In genomic region chr17:12880178-12880577, GRCm38 (mm10) we compare ENCODE assay signal across 8 mouse cellular contexts. TPM values are rescaled to one million over a fixed set of nuclear protein-coding genes. Genes with fewer than 3 reads are reported as not detected.
A peak's percentile ranks its signal among the peaks of the same experiment; 100 is the strongest.
DNase-seq lines count a peak whose midpoint lies in the region; ATAC-seq and TF ChIP-seq lines count a peak whose summit lies in the region.

No protein-coding gene starts in this region.

- no peaks in the 10 kb centered on the region for H3K79me2 ChIP-seq in heart, adult 2 months (replicated peaks; ENCODE audit: control insufficient read depth, insufficient read depth, low read length)

- no peak overlapping the region for H3K27ac ChIP-seq in embryonic facial prominence, embryonic 12.5 days
- H3K27ac ChIP-seq in heart, adult 2 months, result peak overlapping the region; percentile 36; the same call in 1 of the 2 replicates
- no peak overlapping the region for H3K27ac ChIP-seq in kidney, adult 2 months (ENCODE audit: insufficient read depth, low read depth, low read length)
- H3K27ac ChIP-seq in limb, embryonic 11.5 days (replicated peaks; ENCODE audit: low read depth, low read length), result no peak overlapping the region
- H3K27ac ChIP-seq in midbrain, embryonic 14.5 days (replicated peaks; ENCODE audit: low read depth, low read length), result no peak overlapping the region

- no peaks in the 10 kb centered on the region for H3K27me3 ChIP-seq in embryonic facial prominence, embryonic 12.5 days
- no peaks in the 10 kb centered on the region for H3K27me3 ChIP-seq in heart, adult 2 months (ENCODE audit: control insufficient read depth, insufficient read depth, low read length)
- no peaks in the 10 kb centered on the region for H3K27me3 ChIP-seq in kidney, adult 2 months (replicated peaks; ENCODE audit: control insufficient read depth, insufficient read depth, low read length)
- H3K27me3 ChIP-seq in limb, embryonic 11.5 days (ENCODE audit: control insufficient read depth, insufficient read depth, low read length), result no peaks in the 10 kb centered on the region
- H3K27me3 ChIP-seq in midbrain, embryonic 14.5 days (ENCODE audit: control insufficient read depth, insufficient read depth, low read length), result no peaks in the 10 kb centered on the region

- H3K4me1 ChIP-seq in embryonic facial prominence, embryonic 12.5 days, result no peaks in the 10 kb centered on the region
- H3K4me1 ChIP-seq in heart, adult 2 months (ENCODE audit: control insufficient read depth, insufficient read depth, low read length), result peaks cover 2% of the 10 kb centered on the region; the same call in 1 of the 2 replicates
- H3K4me1 ChIP-seq in kidney, adult 2 months (ENCODE audit: control insufficient read depth, insufficient read depth, low read length), result peaks cover 5% of the 10 kb centered on the region; the same call in 1 of the 2 replicates
- no peaks in the 10 kb centered on the region for H3K4me1 ChIP-seq in limb, embryonic 11.5 days (ENCODE audit: control insufficient read depth, insufficient read depth, low read length)
- no peaks in the 10 kb centered on the region for H3K4me1 ChIP-seq in midbrain, embryonic 14.5 days (ENCODE audit: control insufficient read depth, insufficient read depth, low read length)

- H3K4me2 ChIP-seq in embryonic facial prominence, embryonic 12.5 days (replicated peaks), result peak overlapping the region; percentile 25
- peak overlapping the region; percentile 19; the same call in 1 of the 2 replicates for H3K4me2 ChIP-seq in limb, embryonic 11.5 days (ENCODE audit: low read depth, severe bottlenecking)
- H3K4me2 ChIP-seq in midbrain, embryonic 14.5 days (ENCODE audit: low read length), result peak overlapping the region; percentile 28

- peak; percentile 36 for DNase-seq in 3134 (ENCODE audit: extremely low read depth, insufficient read length, low spot score)
- peak; percentile 72 for DNase-seq in adrenal gland, postnatal 25 days
- DNase-seq in heart, adult 2 months, result peak; percentile 75 to 79
- peak; percentile 91 for DNase-seq in kidney, adult 2 months
- peak; percentile 86 for DNase-seq in limb, embryonic 11.5 days (ENCODE audit: low spot score)
- peak; percentile 92 for DNase-seq in midbrain, embryonic 14.5 days
- peak; percentile 51 to 70 for DNase-seq in spleen, adult 18-20 months

- WGBS in embryonic facial prominence, embryonic 12.5 days, result 4% methylated on average over 14 of the region's 14 CpGs
- WGBS in heart, adult 2 months, result 2% methylated on average over 14 of the region's 14 CpGs
- 2% methylated on average over 14 of the region's 14 CpGs for WGBS in kidney, adult 2 months
- WGBS in limb, embryonic 11.5 days, result 3% methylated on average over 14 of the region's 14 CpGs
- WGBS in midbrain, embryonic 14.5 days, result 5% methylated on average over 14 of the region's 14 CpGs

- no peak for TF ChIP-seq POLR2A in heart, adult 2 months (IDR thresholded peaks at IDR 0.05; ENCODE audit: insufficient read depth, low read depth, low read length)
- TF ChIP-seq POLR2A in kidney, adult 2 months (IDR thresholded peaks at IDR 0.05; ENCODE audit: low read depth, low read length), result no peak

- peak; percentile 90 for TF ChIP-seq CTCF in heart, adult 2 months (IDR thresholded peaks at IDR 0.05)
- TF ChIP-seq CTCF in kidney, adult 2 months (conservative IDR thresholded peaks at IDR 0.05; ENCODE audit: insufficient read depth, insufficient read length, low read depth, low read length), result peak; percentile 77

- no peaks in the 10 kb centered on the region for H3K9me3 ChIP-seq in embryonic facial prominence, embryonic 12.5 days
- H3K9me3 ChIP-seq in limb, embryonic 11.5 days (ENCODE audit: control insufficient read depth, low read length), result no peaks in the 10 kb centered on the region
- H3K9me3 ChIP-seq in midbrain, embryonic 14.5 days (ENCODE audit: control insufficient read depth, low read length), result no peaks in the 10 kb centered on the region

- 0 out of 2 replicates have a peak, but pooled peaks have one; percentile 22 for TF ChIP-seq EP300 in heart, adult 2 months (IDR thresholded peaks at IDR 0.05; ENCODE audit: insufficient read depth, low read depth, low read length)

- H3K4me3 ChIP-seq in embryonic facial prominence, embryonic 12.5 days, result no peak overlapping the region
- peak overlapping the region; percentile 20; the same call in 1 of the 2 replicates for H3K4me3 ChIP-seq in heart, adult 2 months
- H3K4me3 ChIP-seq in kidney, adult 2 months (ENCODE audit: insufficient read depth, low read depth, low read length), result no peak overlapping the region
- H3K4me3 ChIP-seq in limb, embryonic 11.5 days (ENCODE audit: low read depth, low read length), result no peak overlapping the region
- H3K4me3 ChIP-seq in midbrain, embryonic 14.5 days (replicated peaks; ENCODE audit: low read depth, low read length), result no peak overlapping the region

- H3K36me3 ChIP-seq in embryonic facial prominence, embryonic 12.5 days, result no peaks in the 10 kb centered on the region
- H3K36me3 ChIP-seq in heart, adult 2 months (ENCODE audit: control insufficient read depth, insufficient read depth, low read length), result no peaks in the 10 kb centered on the region
- no peaks in the 10 kb centered on the region for H3K36me3 ChIP-seq in kidney, adult 2 months (ENCODE audit: control insufficient read depth, insufficient read depth, low read length)
- H3K36me3 ChIP-seq in limb, embryonic 11.5 days (ENCODE audit: control insufficient read depth, insufficient read depth, low read length), result no peaks in the 10 kb centered on the region
- H3K36me3 ChIP-seq in midbrain, embryonic 14.5 days (ENCODE audit: control insufficient read depth, insufficient read depth, low read length), result no peaks in the 10 kb centered on the region

- ATAC-seq in embryonic facial prominence, embryonic 12.5 days (ENCODE audit: insufficient number of reproducible peaks, insufficient read depth, low FRiP score, low TSS enrichment), result 0 out of 2 replicates have a peak, but pooled peaks have one; percentile 35
- ATAC-seq in limb, embryonic 11.5 days (ENCODE audit: insufficient number of reproducible peaks, low FRiP score, low TSS enrichment, low read depth), result peak; percentile 36; the same call in 1 of the 2 replicates
- ATAC-seq in midbrain, embryonic 14.5 days (ENCODE audit: low FRiP score, low TSS enrichment), result no peak

- H3K9ac ChIP-seq in embryonic facial prominence, embryonic 12.5 days, result no peak overlapping the region
- peak overlapping the region; percentile 37; the same call in 1 of the 2 replicates for H3K9ac ChIP-seq in heart, adult 2 months (ENCODE audit: low read depth, low read length)
- H3K9ac ChIP-seq in limb, embryonic 11.5 days (ENCODE audit: low read length), result no peak overlapping the region
- H3K9ac ChIP-seq in midbrain, embryonic 14.5 days (replicated peaks; ENCODE audit: low read length), result no peak overlapping the region

- intact Hi-C loops in heart, adult 2 months (cut with DNase I), result loop anchor here (2.0 to 5.0 kb wide), 2 partner anchors 117 to 132 kb away; no protein-coding TSS in a partner anchor

RNA-seq across cellular contexts. Expression of gene Mrgprh, which starts 4.3 kb away (rescaled TPM):
- not detected in 2 replicates for total RNA-seq in adrenal gland, postnatal 25 days (2021)
- polyA plus RNA-seq in embryonic facial prominence, embryonic 12.5 days (2016; fragmentation: Nextera tagmentation; extraction: Ambion mirVana), result 0.13 TPM in 1 of 2 replicates, not detected in the other
- 1 to 10 TPM; 5.6 to 5.7 TPM for total RNA-seq in heart, adult 2 months (2021)
- 9.2 and 17.1 TPM in 2 replicates for polyA plus RNA-seq in heart, adult 2 months (2012; rRNA removed)
- polyA plus RNA-seq in kidney, adult 2 months (2012; rRNA removed), result 0.31 and 0.52 TPM in 2 replicates
- polyA plus RNA-seq in limb, embryonic 11.5 days (2014; fragmentation: Nextera tagmentation; extraction: Ambion mirVana), result not detected in 2 replicates
- not detected in 2 replicates for polyA plus RNA-seq in midbrain, embryonic 14.5 days (2014; fragmentation: Nextera tagmentation; extraction: Ambion mirVana)

RNA-seq across cellular contexts. Expression of gene Mas1, which starts 12.2 kb away (rescaled TPM):
- not detected in 2 replicates for total RNA-seq in adrenal gland, postnatal 25 days (2021)
- 0.70 and 1.3 TPM in 2 replicates for polyA plus RNA-seq in embryonic facial prominence, embryonic 12.5 days (2016; fragmentation: Nextera tagmentation; extraction: Ambion mirVana)
- 1 to 10 TPM in 1 of 2 experiments, under 1 TPM in 1; 0.68 to 1.6 TPM for total RNA-seq in heart, adult 2 months (2021)
- polyA plus RNA-seq in heart, adult 2 months (2012; rRNA removed), result 1.0 and 4.6 TPM in 2 replicates
- polyA plus RNA-seq in kidney, adult 2 months (2012; rRNA removed), result 0.48 and 1.4 TPM in 2 replicates
- 0.50 and 0.81 TPM in 2 replicates for polyA plus RNA-seq in limb, embryonic 11.5 days (2014; fragmentation: Nextera tagmentation; extraction: Ambion mirVana)
- polyA plus RNA-seq in midbrain, embryonic 14.5 days (2014; fragmentation: Nextera tagmentation; extraction: Ambion mirVana), result 0.12 TPM in 1 of 2 replicates, not detected in the other

RNA-seq across cellular contexts. Expression of gene Pnldc1, which starts 29.9 kb away (rescaled TPM):
- total RNA-seq in adrenal gland, postnatal 25 days (2021), result 4.8 and 6.0 TPM in 2 replicates
- polyA plus RNA-seq in embryonic facial prominence, embryonic 12.5 days (2016; fragmentation: Nextera tagmentation; extraction: Ambion mirVana), result 3.0 and 4.1 TPM in 2 replicates
- total RNA-seq in heart, adult 2 months (2021), result under 1 TPM; 0.42 to 0.93 TPM
- 1.6 and 1.9 TPM in 2 replicates for polyA plus RNA-seq in heart, adult 2 months (2012; rRNA removed)
- 1.7 and 2.1 TPM in 2 replicates for polyA plus RNA-seq in kidney, adult 2 months (2012; rRNA removed)
- polyA plus RNA-seq in limb, embryonic 11.5 days (2014; fragmentation: Nextera tagmentation; extraction: Ambion mirVana), result 1.7 and 2.3 TPM in 2 replicates
- 3.1 and 3.7 TPM in 2 replicates for polyA plus RNA-seq in midbrain, embryonic 14.5 days (2014; fragmentation: Nextera tagmentation; extraction: Ambion mirVana)

RNA-seq across cellular contexts. Expression of gene Tcp1, which starts 35.3 kb away (rescaled TPM):
- total RNA-seq in adrenal gland, postnatal 25 days (2021), result 206 and 219 TPM in 2 replicates
- polyA plus RNA-seq in embryonic facial prominence, embryonic 12.5 days (2016; fragmentation: Nextera tagmentation; extraction: Ambion mirVana), result 475 and 490 TPM in 2 replicates
- 100 to 1,000 TPM; 176 to 196 TPM for total RNA-seq in heart, adult 2 months (2021)
- 68.6 and 134 TPM in 2 replicates for polyA plus RNA-seq in heart, adult 2 months (2012; rRNA removed)
- polyA plus RNA-seq in kidney, adult 2 months (2012; rRNA removed), result 51.8 and 78.4 TPM in 2 replicates
- 578 and 600 TPM in 2 replicates for polyA plus RNA-seq in limb, embryonic 11.5 days (2014; fragmentation: Nextera tagmentation; extraction: Ambion mirVana)
- polyA plus RNA-seq in midbrain, embryonic 14.5 days (2014; fragmentation: Nextera tagmentation; extraction: Ambion mirVana), result 356 and 462 TPM in 2 replicates

RNA-seq across cellular contexts. Expression of gene Mrpl18, which starts 36.0 kb away (rescaled TPM):
- total RNA-seq in adrenal gland, postnatal 25 days (2021), result 63.0 and 72.7 TPM in 2 replicates
- polyA plus RNA-seq in embryonic facial prominence, embryonic 12.5 days (2016; fragmentation: Nextera tagmentation; extraction: Ambion mirVana), result 161 and 171 TPM in 2 replicates
- 100 to 1,000 TPM; 151 to 160 TPM for total RNA-seq in heart, adult 2 months (2021)
- 65.1 and 78.1 TPM in 2 replicates for polyA plus RNA-seq in heart, adult 2 months (2012; rRNA removed)
- polyA plus RNA-seq in kidney, adult 2 months (2012; rRNA removed), result 46.1 and 48.9 TPM in 2 replicates
- 195 and 199 TPM in 2 replicates for polyA plus RNA-seq in limb, embryonic 11.5 days (2014; fragmentation: Nextera tagmentation; extraction: Ambion mirVana)
- 117 and 127 TPM in 2 replicates for polyA plus RNA-seq in midbrain, embryonic 14.5 days (2014; fragmentation: Nextera tagmentation; extraction: Ambion mirVana)

Comparison
In these comparisons a context has a peak if more than half of its experiments do, and no peak if none do; other contexts are left out.
1. DNase-seq: peak in every context shown above with its lines; median percentile 92 in midbrain, embryonic 14.5 days; 91 in kidney, adult 2 months; 86 in limb, embryonic 11.5 days; 77 in heart, adult 2 months; 72 in adrenal gland, postnatal 25 days; 60 in spleen, adult 18-20 months; 36 in 3134.